Mouse (Mus musculus): ENCODE measurements around the gene Parva.

DNA sequence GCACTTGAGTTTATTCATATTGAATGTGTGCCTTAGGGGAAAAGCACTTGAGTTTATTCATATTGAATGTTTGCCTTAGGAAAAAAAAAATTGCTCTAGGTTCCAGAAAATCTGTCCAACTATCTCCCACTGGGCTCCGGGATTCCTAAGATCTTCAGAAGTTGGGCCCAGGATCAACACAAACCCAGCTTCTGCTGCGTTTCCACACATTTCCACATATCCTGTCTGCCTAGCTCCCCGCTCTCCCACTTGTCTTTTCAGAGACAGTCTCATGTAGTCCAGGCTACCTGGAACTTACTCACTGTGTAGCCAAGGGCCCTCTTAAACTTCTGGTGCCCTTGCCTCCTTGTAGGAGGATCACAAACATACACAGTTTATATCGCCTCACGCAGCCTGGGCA, 175.7 kb downstream of the Parva start:
- no peak for TF ChIP-seq POLR2A (IDR thresholded peaks at IDR 0.05; ENCODE audit: insufficient read depth, low read depth, low read length)
- no peak for TF ChIP-seq CTCF (IDR thresholded peaks at IDR 0.05; ENCODE audit: insufficient read depth, low read depth, low read length)
